ENCODE assay signal across 8 mouse cellular contexts in the genomic region with DNA sequence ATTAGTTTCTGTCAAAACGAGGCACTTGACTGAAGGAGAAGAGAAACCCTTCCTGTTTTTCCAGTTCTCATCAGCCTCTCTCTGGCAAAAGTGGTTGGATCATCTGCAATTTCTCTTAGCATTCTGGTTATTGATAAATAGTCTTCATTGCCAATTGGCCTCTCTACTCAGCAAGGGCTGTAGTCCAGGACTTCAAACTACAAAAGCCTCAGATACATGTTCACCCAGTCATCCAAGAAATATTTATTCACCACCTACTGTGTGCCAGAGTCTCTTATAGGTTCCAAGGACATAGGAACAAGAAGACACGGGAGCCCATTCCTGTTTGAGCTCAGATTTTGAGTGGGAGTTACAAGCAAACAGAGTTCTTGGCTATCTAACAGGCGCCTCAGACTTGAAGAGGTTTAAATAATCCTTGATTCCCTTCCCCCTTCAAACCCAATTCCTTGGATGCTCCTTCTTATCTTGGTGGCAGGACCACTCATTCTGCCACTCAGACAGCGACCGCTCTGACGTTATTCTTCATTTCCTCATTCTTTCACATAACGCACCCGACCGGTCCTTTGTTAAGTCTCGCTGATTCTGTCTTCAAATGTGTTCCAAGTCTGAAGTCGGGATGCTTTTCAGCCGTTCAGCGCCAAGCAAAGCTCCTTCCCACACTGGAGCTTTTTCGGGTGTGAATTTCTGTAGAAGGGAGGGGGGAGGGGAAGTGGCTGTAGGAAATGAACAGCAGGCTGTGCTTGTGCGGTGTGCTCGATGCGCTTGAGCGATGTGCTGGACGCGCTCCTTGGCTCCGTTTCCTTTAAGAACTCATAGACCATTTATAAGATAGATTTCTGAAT. TPM values are rescaled to one million over a fixed set of nuclear protein-coding genes. Genes with fewer than 3 reads are reported as not detected.
A peak's percentile ranks its signal among the peaks of the same experiment; 100 is the strongest.
DNase-seq lines count a peak whose midpoint lies in the region; ATAC-seq and TF ChIP-seq lines count a peak whose summit lies in the region.

No protein-coding gene starts in this region.

- H3K9me3 ChIP-seq in embryonic facial prominence, embryonic 10.5 days = no peaks in the 10 kb centered on the region
- H3K9me3 ChIP-seq in heart, embryonic 10.5 days = no peaks in the 10 kb centered on the region
- no peaks in the 10 kb centered on the region for H3K9me3 ChIP-seq in kidney, postnatal 0 days (replicated peaks; ENCODE audit: low read length)
- H3K9me3 ChIP-seq in stomach, embryonic 15.5 days = no peaks in the 10 kb centered on the region

- peaks cover 10% of the 10 kb centered on the region for H3K4me1 ChIP-seq in embryonic facial prominence, embryonic 10.5 days
- no peaks in the 10 kb centered on the region for H3K4me1 ChIP-seq in heart, embryonic 10.5 days
- H3K4me1 ChIP-seq in kidney, postnatal 0 days (replicated peaks; ENCODE audit: insufficient read depth, low read length) = 0 out of 2 replicates have a peak, but pooled peaks cover 5% of the 10 kb centered on the region
- no peaks in the 10 kb centered on the region for H3K4me1 ChIP-seq in stomach, embryonic 15.5 days

- H3K4me3 ChIP-seq in embryonic facial prominence, embryonic 10.5 days = peak overlapping the region; percentile 28; the same call in 1 of the 2 replicates
- H3K4me3 ChIP-seq in heart, embryonic 10.5 days = 0 out of 2 replicates have a peak overlapping the region, but pooled peaks have one; percentile 12
- peak overlapping the region; percentile 16; the same call in 1 of the 2 replicates for H3K4me3 ChIP-seq in kidney, postnatal 0 days (replicated peaks; ENCODE audit: low read depth, low read length)
- no peak overlapping the region; the same call in 1 of the 2 replicates for H3K4me3 ChIP-seq in stomach, embryonic 15.5 days (replicated peaks)

- ATAC-seq in kidney, postnatal 0 days (replicated peaks; ENCODE audit: low FRiP score, low read depth) = no peak
- ATAC-seq in stomach, embryonic 15.5 days (ENCODE audit: insufficient read depth, low FRiP score, low read depth) = no peak

- no peaks in the 10 kb centered on the region for H3K36me3 ChIP-seq in embryonic facial prominence, embryonic 10.5 days (replicated peaks)
- H3K36me3 ChIP-seq in heart, embryonic 10.5 days = no peaks in the 10 kb centered on the region
- H3K36me3 ChIP-seq in kidney, postnatal 0 days (ENCODE audit: insufficient read depth, low read length) = no peaks in the 10 kb centered on the region
- H3K36me3 ChIP-seq in stomach, embryonic 15.5 days = no peaks in the 10 kb centered on the region

- intact Hi-C loops in heart, postnatal 25 days (cut with DNase I) = loop anchor here (10.0 kb wide), 1 partner anchor 386 kb away; no protein-coding TSS in a partner anchor

- peak overlapping the region; percentile 37; the same call in 1 of the 2 replicates for H3K9ac ChIP-seq in kidney, postnatal 0 days (ENCODE audit: low read depth, low read length)
- no peak overlapping the region for H3K9ac ChIP-seq in stomach, embryonic 15.5 days

- peak; percentile 89 for DNase-seq in heart, adult 11 months
- no peak for DNase-seq in heart, postnatal 25 days (ENCODE audit: low spot score)
- peak; percentile 17 for DNase-seq in embryonic facial prominence, embryonic 10.5 days (ENCODE audit: low spot score)
- no peak for DNase-seq in heart, embryonic 10.5 days (ENCODE audit: low spot score)
- DNase-seq in kidney, postnatal 0 days (ENCODE audit: low spot score) = peak; percentile 68
- peak; percentile 8 to 22 for DNase-seq in lung, postnatal 4 days
- DNase-seq in c-Kit-positive CD71-positive TER-119-positive erythroid progenitor cells, embryonic 14.5 days (ENCODE audit: low spot score) = no peak

- TF ChIP-seq CTCF in kidney, postnatal 0 days (IDR thresholded peaks at IDR 0.05; ENCODE audit: low read depth) = no peak

- H3K27ac ChIP-seq in embryonic facial prominence, embryonic 10.5 days (replicated peaks) = peak overlapping the region; percentile 40
- H3K27ac ChIP-seq in heart, embryonic 10.5 days = peak overlapping the region; percentile 13; the same call in 1 of the 2 replicates
- no peak overlapping the region for H3K27ac ChIP-seq in kidney, postnatal 0 days
- H3K27ac ChIP-seq in stomach, embryonic 15.5 days = 0 out of 2 replicates have a peak overlapping the region, but pooled peaks have one; percentile 17

- WGBS in embryonic facial prominence, embryonic 10.5 days = 62% methylated on average over 21 of the region's 21 CpGs
- 57% methylated on average over 21 of the region's 21 CpGs for WGBS in heart, embryonic 10.5 days
- WGBS in kidney, postnatal 0 days = 26% methylated on average over 21 of the region's 21 CpGs
- WGBS in stomach, embryonic 15.5 days = 48% methylated on average over 21 of the region's 21 CpGs

- H3K4me2 ChIP-seq in kidney, postnatal 0 days (ENCODE audit: low read length) = peak overlapping the region; percentile 54
- H3K4me2 ChIP-seq in stomach, embryonic 15.5 days = peak overlapping the region; percentile 38

- no peaks in the 10 kb centered on the region for H3K27me3 ChIP-seq in embryonic facial prominence, embryonic 10.5 days (replicated peaks; ENCODE audit: low read depth, poor library complexity, severe bottlenecking)
- no peaks in the 10 kb centered on the region for H3K27me3 ChIP-seq in heart, embryonic 10.5 days (ENCODE audit: insufficient read depth, poor library complexity, severe bottlenecking)
- H3K27me3 ChIP-seq in kidney, postnatal 0 days (ENCODE audit: insufficient read depth, low read length) = no peaks in the 10 kb centered on the region
- no peaks in the 10 kb centered on the region for H3K27me3 ChIP-seq in stomach, embryonic 15.5 days (replicated peaks)

RNA-seq across cellular contexts. Expression of a gene that starts 5.7 kb away (rescaled TPM):
- total RNA-seq in heart, postnatal 25 days (2021) = not detected
- not detected in 2 replicates for polyA plus RNA-seq in embryonic facial prominence, embryonic 10.5 days (2016; fragmentation: Nextera tagmentation; extraction: Ambion mirVana)
- not detected in 2 replicates for polyA plus RNA-seq in heart, embryonic 10.5 days (2016; fragmentation: Nextera tagmentation; extraction: Ambion mirVana)
- 0.66 and 0.79 TPM in 2 replicates for polyA plus RNA-seq in kidney, postnatal 0 days (2015; fragmentation: Nextera tagmentation; extraction: Ambion mirVana)
- polyA plus RNA-seq in stomach, embryonic 15.5 days (2015; fragmentation: Nextera tagmentation; extraction: Ambion mirVana) = 0.15 and 0.35 TPM in 2 replicates

RNA-seq across cellular contexts. Expression of a gene that starts 24.5 kb away (rescaled TPM):
- total RNA-seq in heart, postnatal 25 days (2021) = 10 to 100 TPM; 37.7 to 42.7 TPM
- polyA plus RNA-seq in embryonic facial prominence, embryonic 10.5 days (2016; fragmentation: Nextera tagmentation; extraction: Ambion mirVana) = 28.9 and 31.5 TPM in 2 replicates
- polyA plus RNA-seq in heart, embryonic 10.5 days (2016; fragmentation: Nextera tagmentation; extraction: Ambion mirVana) = 18.6 and 27.7 TPM in 2 replicates
- 19.9 and 20.9 TPM in 2 replicates for polyA plus RNA-seq in kidney, postnatal 0 days (2015; fragmentation: Nextera tagmentation; extraction: Ambion mirVana)
- polyA plus RNA-seq in stomach, embryonic 15.5 days (2015; fragmentation: Nextera tagmentation; extraction: Ambion mirVana) = 18.0 and 18.2 TPM in 2 replicates

RNA-seq across cellular contexts. Expression of a gene that starts 37.8 kb away (rescaled TPM):
- under 1 TPM; 0.31 to 0.36 TPM for total RNA-seq in heart, postnatal 25 days (2021)
- polyA plus RNA-seq in embryonic facial prominence, embryonic 10.5 days (2016; fragmentation: Nextera tagmentation; extraction: Ambion mirVana) = 1.1 and 1.7 TPM in 2 replicates
- polyA plus RNA-seq in heart, embryonic 10.5 days (2016; fragmentation: Nextera tagmentation; extraction: Ambion mirVana) = 1.6 and 2.0 TPM in 2 replicates
- 2.4 and 3.0 TPM in 2 replicates for polyA plus RNA-seq in kidney, postnatal 0 days (2015; fragmentation: Nextera tagmentation; extraction: Ambion mirVana)
- polyA plus RNA-seq in stomach, embryonic 15.5 days (2015; fragmentation: Nextera tagmentation; extraction: Ambion mirVana) = 4.3 and 6.1 TPM in 2 replicates

Comparison
In these comparisons a context has a peak if more than half of its experiments do, and no peak if none do; other contexts are left out.
1. DNase-seq: peak in heart, adult 11 months (single experiment), embryonic facial prominence, embryonic 10.5 days (single experiment), kidney, postnatal 0 days (single experiment) and lung, postnatal 4 days (2 of 2); none in heart, postnatal 25 days (single experiment), heart, embryonic 10.5 days (single experiment) and c-Kit-positive CD71-positive TER-119-positive erythroid progenitor cells, embryonic 14.5 days (single experiment).